Mouse (Mus musculus) ES-CJ7 (cell line): ENCODE data around the gene Tnfaip2.

Source experiments
- DNase-seq: peaks from one replicate; pipeline ENCODE4 v3.0.0; 2011; ENCODE audit warnings: low read depth, low spot score

Gene Tnfaip2

GRCm38 (mm10) chr12:111442309-111443010 is at the start of gene Tnfaip2:
Tnfaip2 (plus strand) TSS chr12:111442469.
- peak; percentile 66 for DNase-seq

- DNase-seq = no peak
These were observed 48.3 kb upstream of the Tnfaip2 start for GRCm38 (mm10) chr12:111394008-111394407.

GRCm38 (mm10) chr12:111396997-111397396 is 45.3 kb upstream of the Tnfaip2 start:
- no peak for DNase-seq

- DNase-seq = peak; percentile 86
These were observed 40.6 kb upstream of the Tnfaip2 start for GRCm38 (mm10) chr12:111401454-111402184.

- DNase-seq = peak; percentile 74
These were observed 37.4 kb upstream of the Tnfaip2 start for GRCm38 (mm10) chr12:111404880-111405279.

- peak; percentile 31 for DNase-seq
These were observed 35.6 kb upstream of the Tnfaip2 start, which contains the start of gene Lbhd2 for GRCm38 (mm10) chr12:111406622-111407021. Lbhd2 (plus strand) TSS chr12:111406809.

GRCm38 (mm10) chr12:111409583-111409982 is 32.7 kb upstream of the Tnfaip2 start:
- no peak for DNase-seq

- no peak for DNase-seq
These were observed 30.5 kb upstream of the Tnfaip2 start for GRCm38 (mm10) chr12:111411631-111412355.

GRCm38 (mm10) chr12:111412581-111413284 is 29.5 kb upstream of the Tnfaip2 start:
- DNase-seq = no peak

- DNase-seq = peak; percentile 87
These were observed 29.0 kb upstream of the Tnfaip2 start for GRCm38 (mm10) chr12:111413300-111413699.

- peak; percentile 27 for DNase-seq
These were observed 25.1 kb upstream of the Tnfaip2 start, which contains the start of gene Exoc3l4 for GRCm38 (mm10) chr12:111416921-111417779. Exoc3l4 (plus strand) TSS chr12:111417017.

GRCm38 (mm10) chr12:111419918-111420317 is 22.4 kb upstream of the Tnfaip2 start:
- DNase-seq = no peak

GRCm38 (mm10) chr12:111420946-111421709 is 21.1 kb upstream of the Tnfaip2 start:
- DNase-seq = no peak

- DNase-seq = no peak
These were observed 19.4 kb upstream of the Tnfaip2 start for GRCm38 (mm10) chr12:111422852-111423251.

GRCm38 (mm10) chr12:111423570-111424129 is 18.6 kb upstream of the Tnfaip2 start:
- no peak for DNase-seq

GRCm38 (mm10) chr12:111424547-111424946 is 17.7 kb upstream of the Tnfaip2 start:
- DNase-seq = no peak

GRCm38 (mm10) chr12:111425258-111425657 is 17.0 kb upstream of the Tnfaip2 start:
- DNase-seq = peak; percentile 79

GRCm38 (mm10) chr12:111425789-111426460 is 16.3 kb upstream of the Tnfaip2 start:
- peak; percentile 90 for DNase-seq
